Mouse (Mus musculus) lung, adult 2 months (tissue): Measurements from ENCODE around the gene Galc.

Experiments
- CTCF ChIP-seq: fragments of 200-500 bp; IDR thresholded peaks from 2 replicates; pipeline ENCODE4 v1.5.1; 2011; ENCODE audit warnings: mild to moderate bottlenecking, low read length, control low read depth; ENCODE audit not compliant: insufficient read depth
- POLR2A ChIP-seq: fragments of 200-500 bp; IDR thresholded peaks from 2 replicates; pipeline ENCODE4 v1.6.1; 2011; ENCODE audit warnings: low read depth, mild to moderate bottlenecking, control low read depth, low read length, borderline replicate concordance; ENCODE audit errors: extremely low read depth

- no peak for TF ChIP-seq POLR2A
- TF ChIP-seq CTCF, result no peak
Observed at GRCm38 (mm10) chr12:98227037-98227436, 32.2 kb downstream of the Galc start.
